Mouse (Mus musculus) left cerebral cortex, adult 8-10 months (tissue): ENCODE data around the gene Zmiz1. TPM values are rescaled to one million over a fixed set of nuclear protein-coding genes. Genes with fewer than 3 reads are reported as not detected.

Source experiments
- DNase-seq, 2 experiments: peaks; one replicate each; pipeline ENCODE4 v3.0.0; 2022; ENCODE audit warnings: low spot score in 2 of 2
- total RNA-seq, 4 experiments: library from RNA; stranded (reverse); gene quantifications; 2 replicates each; pipeline ENCODE4 v1.2.4; 2022

The Zmiz1 gene
- total RNA-seq, 4 experiments from 2014 or later: 90.1 to 94.2 (median 92.3) TPM

GRCm38 (mm10) chr14:25472096-25472861 lies 13.3 kb downstream of the Zmiz1 start:
- no peak for DNase-seq

DNA sequence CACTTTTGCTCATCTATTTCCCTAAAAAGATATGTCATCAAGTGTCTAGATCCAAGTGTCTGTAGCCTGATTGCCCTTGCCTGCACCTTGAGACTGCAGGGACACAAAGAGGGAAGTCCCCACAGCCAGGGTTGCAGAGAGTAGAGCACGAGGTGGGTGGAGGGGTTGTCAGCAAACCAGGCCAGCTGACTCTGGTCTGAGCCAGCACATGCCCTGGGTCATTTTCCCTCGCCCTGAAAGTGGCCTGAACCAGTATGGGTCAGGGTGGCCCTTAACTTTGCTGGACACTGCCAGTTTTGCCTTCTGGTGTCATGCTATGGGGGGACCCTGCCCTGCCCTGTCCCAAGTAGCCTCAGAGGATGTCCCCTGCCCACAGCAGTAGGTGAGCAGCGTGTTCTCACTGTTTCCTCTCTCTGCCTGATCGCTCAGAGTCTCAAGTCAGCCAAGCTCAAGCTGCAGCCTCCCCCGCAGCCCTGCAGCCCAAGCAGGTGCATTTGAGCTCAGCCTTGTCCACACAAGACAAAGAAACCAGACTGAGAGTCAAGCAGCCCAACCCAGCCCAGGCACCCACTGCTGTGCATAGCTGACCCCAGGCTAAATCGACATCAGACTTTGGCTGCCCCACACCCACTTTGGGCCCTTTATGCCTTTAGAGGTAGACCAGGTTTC lies 14.1 kb downstream of the Zmiz1 start:
- DNase-seq: no peak

GRCm38 (mm10) chr14:25474017-25474416 lies 15.0 kb downstream of the Zmiz1 start:
- DNase-seq: no peak

DNA sequence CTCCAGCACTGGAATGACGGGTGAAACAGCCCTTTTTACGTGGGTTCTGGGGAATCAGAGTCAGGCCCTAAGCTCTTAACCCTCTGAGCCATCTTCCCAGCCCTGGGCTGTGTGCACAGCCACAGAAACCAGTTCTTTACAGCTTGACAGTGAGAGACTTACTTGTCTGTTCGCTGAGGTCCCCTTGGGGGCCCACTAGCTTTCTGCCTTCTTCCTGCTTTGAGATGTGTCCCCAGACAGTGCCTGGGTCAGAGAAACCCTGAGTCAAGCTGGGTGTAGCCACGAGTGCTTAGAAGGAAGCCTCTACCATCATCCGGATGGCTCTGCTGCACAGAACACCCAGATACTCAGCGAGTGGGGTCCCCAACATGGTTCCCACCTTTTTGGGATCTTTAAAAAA lies 15.7 kb downstream of the Zmiz1 start:
- no peak for DNase-seq

DNA sequence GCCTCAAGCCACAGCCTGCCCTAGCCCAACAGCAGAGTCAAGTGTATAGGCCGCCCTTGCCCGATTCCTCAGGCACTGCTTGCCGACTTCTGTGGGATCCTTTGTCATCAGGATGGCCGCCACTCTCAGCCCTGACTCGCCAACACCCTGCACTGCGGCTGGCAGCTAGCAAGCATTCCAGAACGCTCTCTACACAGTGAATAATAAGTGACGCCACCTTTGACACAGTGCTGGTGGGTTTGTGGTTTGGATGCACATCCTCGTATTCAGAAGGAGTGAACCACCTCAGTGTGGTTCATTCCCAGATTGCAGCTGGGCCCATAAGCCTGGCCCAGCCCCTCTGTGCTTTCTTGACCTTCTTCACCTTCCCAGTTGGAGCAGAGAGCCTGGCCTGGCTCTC lies 17.1 kb downstream of the Zmiz1 start:
- DNase-seq: no peak

DNA sequence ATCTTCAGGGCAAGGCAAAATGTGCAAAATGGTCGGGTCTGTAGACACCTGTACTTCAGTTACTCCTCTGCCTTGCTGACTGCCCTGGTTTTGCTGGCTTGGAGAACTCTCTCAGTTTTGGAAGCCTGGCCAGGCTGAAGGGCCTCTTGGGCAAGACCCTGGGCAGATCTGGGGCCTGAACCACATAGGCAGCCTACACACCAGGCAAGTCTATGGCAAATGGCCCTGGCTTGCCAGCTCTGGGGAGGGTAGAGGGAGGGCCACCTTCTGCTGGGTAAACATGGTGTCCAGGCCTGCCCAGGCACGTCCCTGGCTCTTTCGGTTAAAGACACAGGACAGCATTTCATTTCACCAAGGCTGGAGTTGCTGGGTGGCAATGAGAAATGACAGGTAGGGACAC lies 17.5 kb downstream of the Zmiz1 start:
- no peak for DNase-seq

DNA sequence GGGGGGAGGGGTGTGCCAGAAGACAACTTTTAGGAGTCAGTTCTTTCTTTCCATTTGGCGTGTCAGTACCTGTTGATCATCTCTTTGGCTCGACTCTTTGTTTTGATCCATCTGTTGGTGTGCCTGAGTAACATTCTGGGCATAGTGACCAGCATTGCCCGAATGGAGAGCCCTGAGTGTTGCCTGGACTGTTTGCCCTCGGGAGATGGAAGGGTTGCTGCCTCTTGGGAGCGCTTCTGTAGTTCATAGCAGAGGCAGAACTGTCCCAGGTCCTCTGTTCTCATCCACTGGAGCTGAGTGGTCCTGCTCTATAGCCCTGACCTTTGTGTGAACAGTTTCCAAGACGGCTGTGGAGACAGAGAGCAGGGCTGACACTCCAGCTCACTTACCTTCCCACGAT lies 18.3 kb downstream of the Zmiz1 start:
- no peak for DNase-seq

- DNase-seq: no peak
Observed at GRCm38 (mm10) chr14:25478257-25478656, 19.3 kb downstream of the Zmiz1 start.

DNA sequence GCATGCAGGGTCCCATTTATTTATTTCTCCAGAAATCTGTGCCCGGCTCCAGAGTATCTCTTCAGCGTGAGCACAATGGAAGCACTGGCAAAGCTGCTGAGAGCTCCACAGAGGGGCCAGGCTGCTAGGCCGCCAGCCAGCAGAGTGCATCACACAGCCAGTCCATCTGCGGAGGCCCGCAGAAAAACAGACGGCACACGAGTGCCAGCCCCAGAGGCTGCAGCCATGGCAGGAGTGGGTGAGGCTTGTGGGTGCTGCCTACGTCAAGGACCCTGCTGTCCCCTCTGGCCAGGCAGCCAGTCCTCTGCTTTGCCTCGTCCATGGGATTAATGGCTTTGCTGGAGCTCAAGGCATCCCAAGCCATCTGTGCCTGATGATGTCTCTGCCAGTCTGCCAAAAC lies 19.8 kb downstream of the Zmiz1 start:
- DNase-seq: no peak

DNA sequence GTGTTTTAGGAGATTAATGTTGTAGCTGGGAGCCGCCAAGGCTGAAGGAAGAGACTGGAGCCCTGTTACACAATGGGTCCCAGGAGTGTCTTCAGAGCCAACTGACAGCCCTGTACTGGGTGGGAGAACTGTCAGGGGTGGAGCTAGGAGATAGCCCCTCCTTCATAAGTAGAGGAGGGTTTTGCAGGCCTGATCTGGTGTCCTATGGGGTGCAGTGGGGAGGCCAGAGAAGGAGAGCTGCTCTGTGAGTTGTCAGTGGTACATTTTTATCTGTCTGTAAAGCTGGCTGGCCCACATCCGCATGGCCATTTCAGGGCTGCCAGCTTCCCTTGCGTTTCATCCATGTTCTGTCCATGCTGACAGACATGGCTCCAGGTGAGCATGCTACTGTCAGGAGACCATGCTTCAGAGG lies 20.9 kb downstream of the Zmiz1 start:
- DNase-seq: no peak

DNA sequence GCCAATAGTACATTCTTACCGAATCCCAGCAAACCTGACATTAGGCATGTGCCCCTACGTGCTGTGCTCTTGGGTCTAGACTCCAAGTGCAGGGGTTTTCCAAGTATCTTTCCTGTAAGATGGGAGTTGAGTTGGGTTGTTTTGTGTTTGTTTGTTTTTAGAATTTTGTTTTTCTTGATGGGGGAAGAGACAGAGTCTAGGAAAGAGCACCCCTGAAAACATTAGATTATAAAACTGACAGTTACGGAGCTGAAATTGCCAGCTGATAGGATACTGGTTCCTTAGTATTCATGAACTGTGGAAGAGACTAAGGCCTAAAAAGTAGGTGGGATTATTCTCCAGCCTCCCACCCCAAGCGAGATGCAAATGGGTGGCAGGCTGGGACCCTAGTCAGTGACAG lies 21.5 kb downstream of the Zmiz1 start:
- no peak for DNase-seq

GRCm38 (mm10) chr14:25480916-25481666 lies 22.1 kb downstream of the Zmiz1 start:
- DNase-seq: no peak

DNA sequence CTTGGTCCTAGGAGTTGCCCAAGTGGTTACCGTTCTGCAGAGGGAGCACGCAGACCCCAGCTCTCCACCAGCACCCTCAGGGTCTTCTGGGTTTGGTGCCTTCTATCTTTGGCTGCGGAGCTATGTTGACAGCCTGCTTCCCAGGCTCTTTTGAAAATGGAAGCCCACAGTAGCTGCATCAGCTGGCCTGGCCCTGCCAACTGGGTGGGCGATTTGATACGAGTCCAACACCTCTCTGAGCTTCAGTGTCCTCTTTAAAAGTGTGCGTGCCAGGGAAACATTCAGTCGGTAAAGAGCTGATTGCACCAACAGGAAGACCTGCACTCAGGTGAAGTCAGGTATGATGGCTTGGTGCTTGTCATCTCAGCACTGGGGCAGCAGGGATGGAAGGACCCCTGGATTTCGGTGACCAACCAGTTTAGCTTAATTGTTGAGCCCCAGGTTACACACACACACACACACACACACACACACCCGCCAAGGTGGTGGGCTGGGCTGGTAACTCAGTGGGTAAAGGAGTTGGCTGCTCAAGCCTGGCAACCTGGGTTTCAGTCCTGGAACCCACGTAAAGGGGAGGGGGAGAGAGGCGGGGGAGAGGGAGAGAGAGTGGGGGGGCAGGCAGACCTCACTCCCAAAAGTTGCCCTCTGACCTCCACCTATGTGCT lies 22.8 kb downstream of the Zmiz1 start:
- DNase-seq: no peak

GRCm38 (mm10) chr14:25482404-25482803 lies 23.4 kb downstream of the Zmiz1 start:
- no peak for DNase-seq

DNA sequence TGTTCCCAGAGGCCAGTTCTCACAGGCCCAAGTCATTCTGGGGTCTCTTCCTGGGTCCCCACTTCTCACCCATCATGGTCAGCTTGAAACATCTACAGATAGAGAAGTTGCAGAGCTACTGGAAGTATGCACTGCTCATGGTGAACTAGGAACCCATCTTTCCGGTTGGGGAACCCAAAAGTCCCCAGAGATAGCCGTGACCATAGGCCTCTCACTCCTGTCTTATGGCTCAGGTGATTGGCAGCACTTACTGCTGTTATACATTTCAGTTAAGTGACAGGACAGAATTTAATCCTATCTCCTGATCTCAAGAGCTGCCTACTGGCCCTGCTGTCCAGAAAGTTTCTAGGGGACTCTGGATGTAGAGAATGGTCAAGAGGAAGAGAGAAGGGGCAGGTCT lies 24.3 kb downstream of the Zmiz1 start:
- DNase-seq: no peak

DNA sequence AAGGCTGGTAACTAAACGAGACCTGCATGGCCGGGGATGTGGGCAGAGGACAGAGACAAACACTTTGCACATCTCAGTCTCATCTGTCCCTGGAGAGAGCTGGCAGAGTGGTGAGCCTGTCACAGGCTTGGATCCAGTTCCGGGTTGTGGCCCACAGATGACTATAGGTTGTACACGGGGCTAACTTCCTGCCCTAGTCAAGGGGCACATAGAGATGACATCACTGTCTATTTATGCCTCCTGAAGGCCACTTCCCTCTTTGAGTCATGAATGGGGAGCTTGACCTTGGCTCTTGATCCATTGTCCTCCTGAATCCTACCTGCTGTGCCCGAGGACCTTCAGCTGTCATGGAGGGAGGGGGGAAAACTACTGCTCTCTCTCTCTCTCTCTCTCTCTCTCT lies 25.1 kb downstream of the Zmiz1 start:
- DNase-seq: no peak

GRCm38 (mm10) chr14:25486220-25486619 lies 27.2 kb downstream of the Zmiz1 start:
- DNase-seq: no peak

DNA sequence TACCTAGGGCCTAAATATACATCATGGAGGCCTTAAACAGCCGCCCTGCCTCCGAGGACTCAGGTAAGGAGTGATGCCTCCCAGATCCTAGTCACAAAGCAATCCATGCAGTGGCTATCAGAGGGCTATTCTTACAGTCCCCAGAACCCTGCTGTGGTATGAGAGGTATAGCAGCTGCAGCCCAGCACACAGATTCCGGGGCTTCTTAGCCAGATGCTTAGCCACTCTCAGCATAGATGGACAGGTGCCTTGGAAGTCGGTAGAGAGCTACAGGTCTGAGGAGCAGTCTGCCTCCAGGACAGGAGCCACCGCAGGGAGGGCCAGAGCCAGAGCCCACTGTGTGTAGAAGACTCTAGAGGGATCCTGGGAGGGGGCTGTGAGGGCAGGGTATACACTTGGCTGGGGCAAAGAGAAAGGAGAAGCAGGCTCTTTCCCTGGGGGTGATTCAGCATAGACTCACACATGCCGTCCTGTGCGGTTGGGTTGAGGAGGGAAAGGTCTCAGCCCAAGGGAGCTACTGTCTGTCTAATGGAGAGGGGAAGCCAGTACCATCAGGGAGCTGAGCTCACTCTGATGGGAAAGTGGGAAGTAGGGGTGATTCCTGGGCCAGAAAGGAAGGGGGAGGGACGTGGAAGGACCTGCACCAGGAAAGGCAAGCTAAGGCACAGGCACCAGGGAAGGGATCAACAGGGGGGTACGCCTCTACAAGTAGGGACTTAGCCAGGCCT lies 27.9 kb downstream of the Zmiz1 start:
- DNase-seq: no peak

- DNase-seq: no peak
Observed at GRCm38 (mm10) chr14:25487470-25487955, 28.5 kb downstream of the Zmiz1 start.

DNA sequence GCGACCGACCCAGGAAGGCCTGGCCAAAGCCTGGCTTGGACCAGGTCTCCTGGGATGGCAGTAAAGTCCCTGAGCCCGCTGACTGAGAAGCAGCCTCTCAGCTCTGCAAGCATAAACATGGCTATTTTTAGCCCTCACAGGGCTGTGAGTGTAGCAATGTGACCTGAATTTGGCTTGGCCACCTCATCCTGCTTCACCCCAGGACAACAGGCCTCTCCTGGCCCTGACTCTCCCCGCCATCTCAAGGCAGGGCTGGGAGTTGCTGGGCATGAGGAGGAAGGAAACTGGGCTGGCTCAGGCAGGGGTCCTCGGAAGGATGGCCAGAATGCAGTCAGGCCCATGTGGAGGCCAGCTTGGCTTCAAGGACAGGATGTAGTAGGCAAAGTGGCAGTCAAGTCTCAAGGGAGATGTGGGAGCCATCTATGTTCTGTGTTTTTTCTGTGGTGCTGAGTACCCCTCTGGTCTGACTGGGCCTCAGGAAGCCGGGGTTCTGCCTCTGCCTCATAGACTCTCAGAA lies 29.2 kb downstream of the Zmiz1 start:
- DNase-seq: no peak
